Mouse (Mus musculus): Measurements from ENCODE around the gene Gm11397.
"Not testable (repeated sequence)": the region's sequence is repeated elsewhere in the genome, so short reads cannot be mapped to it uniquely, and the experiment has no call there.

The Gm11397 gene

GRCm38 (mm10) chr13:33395461-33395860 is at the start of gene Gm11397:
Gene Gm11397 (plus strand): TSS chr13:33395761.
- not testable (repeated sequence) for DNase-seq (ENCODE audit: extremely low spot score, low read depth, low spot score)

GRCm38 (mm10) chr13:33356666-33357065 is 38.9 kb upstream of the Gm11397 start:
- DNase-seq (ENCODE audit: extremely low spot score, low read depth, low spot score) = not testable (repeated sequence)

GRCm38 (mm10) chr13:33432714-33433113 is 37.2 kb downstream of the Gm11397 start:
- not testable (repeated sequence) for DNase-seq (ENCODE audit: extremely low spot score, low read depth, low spot score)

Data from hindlimb bud, embryonic 11.5 days (tissue).